Mouse (Mus musculus) neural tube, embryonic 12.5 days (tissue): ENCODE measurements at regions not wholly inside any gene's neighbourhood (a gene's known extent, or its start where the extent isn't known, plus 50 kb on each side); places are given as distances from the start of the nearest gene placed in this dataset.

Experiments
- ATAC-seq: fragments of 200-750 bp; cut with Nextera tagmentation; 2 replicates; pipeline ENCODE4 v1.8.0; 2017; ENCODE audit warnings: low read depth, mild to moderate bottlenecking, moderate TSS enrichment, moderate library complexity; ENCODE audit not compliant: low FRiP score
- H3K27ac ChIP-seq: fragments of 300-500 bp; sonication (generic); 2 replicates; pipeline ENCODE4 v1.5.1; 2016
- H3K27me3 ChIP-seq: fragments of 300-500 bp; sonication (generic); replicated peaks from 2 replicates; pipeline ENCODE4 v1.6.1; 2016; ENCODE audit warnings: mild to moderate bottlenecking
- H3K36me3 ChIP-seq: fragments of 300-500 bp; sonication (generic); 2 replicates; pipeline ENCODE4 v1.6.1; 2016; ENCODE audit warnings: mild to moderate bottlenecking
- H3K4me1 ChIP-seq: fragments of 300-500 bp; sonication (generic); 2 replicates; pipeline ENCODE4 v1.6.1; 2016
- H3K4me2 ChIP-seq: fragments of 300-500 bp; sonication (generic); replicated peaks from 2 replicates; pipeline ENCODE4 v1.6.1; 2016; ENCODE audit warnings: mild to moderate bottlenecking
- H3K4me3 ChIP-seq: fragments of 300-500 bp; sonication (generic); 2 replicates; pipeline ENCODE4 v1.5.1; 2016
- H3K9ac ChIP-seq: fragments of 300-500 bp; sonication (generic); 2 replicates; pipeline ENCODE4 v1.6.1; 2016; ENCODE audit warnings: mild to moderate bottlenecking
- H3K9me3 ChIP-seq: fragments of 300-500 bp; sonication (generic); 2 replicates; pipeline ENCODE4 v1.6.1; 2016; ENCODE audit warnings: mild to moderate bottlenecking
- WGBS: fragments of 180-500 bp; shearing (Covaris S2); methylation state at CpG from one replicate; pipeline ENCODE4 v1.1.7; 2016; 5-methylcytosine and 5-hydroxymethylcytosine counted together

- no peak overlapping the region for H3K9ac ChIP-seq
- ATAC-seq: no peak
- no peak overlapping the region for H3K4me2 ChIP-seq
- no peak overlapping the region for H3K27ac ChIP-seq
- no peaks in the 10 kb centered on the region for H3K9me3 ChIP-seq
- peaks cover 12% of the 10 kb centered on the region; the same call in 1 of the 2 replicates for H3K4me1 ChIP-seq
- H3K36me3 ChIP-seq: no peaks in the 10 kb centered on the region
- H3K4me3 ChIP-seq: no peak overlapping the region
- H3K27me3 ChIP-seq: no peaks in the 10 kb centered on the region
Observed at GRCm38 (mm10) chr2:137231161-137231560, 114.7 kb upstream of the Jag1 start.

- H3K27me3 ChIP-seq: no peaks in the 10 kb centered on the region
- no peak overlapping the region for H3K4me3 ChIP-seq
- no peaks in the 10 kb centered on the region for H3K9me3 ChIP-seq
- 8% methylated on average over 1 of the region's 1 CpGs for WGBS
- no peak overlapping the region for H3K9ac ChIP-seq
- H3K4me2 ChIP-seq: no peak overlapping the region
- no peaks in the 10 kb centered on the region for H3K36me3 ChIP-seq
- ATAC-seq: peak; percentile 94
- H3K4me1 ChIP-seq: peaks cover 12% of the 10 kb centered on the region; the same call in 1 of the 2 replicates
- no peak overlapping the region for H3K27ac ChIP-seq
Observed at GRCm38 (mm10) chr2:137229422-137230069, 113.1 kb upstream of the Jag1 start.

- no peaks in the 10 kb centered on the region for H3K9me3 ChIP-seq
- no peak for ATAC-seq
- H3K27ac ChIP-seq: no peak overlapping the region
- no peaks in the 10 kb centered on the region for H3K36me3 ChIP-seq
- no peak overlapping the region for H3K4me3 ChIP-seq
- no peaks in the 10 kb centered on the region for H3K27me3 ChIP-seq
- no peak overlapping the region for H3K4me2 ChIP-seq
- H3K4me1 ChIP-seq: peaks cover 12% of the 10 kb centered on the region; the same call in 1 of the 2 replicates
- 87% methylated on average over 4 of the region's 4 CpGs for WGBS
- H3K9ac ChIP-seq: no peak overlapping the region
Observed at GRCm38 (mm10) chr2:137227495-137227894, 111.1 kb upstream of the Jag1 start.

GRCm38 (mm10) chr2:137224702-137225552 is 108.5 kb upstream of the Jag1 start:
- no peak for ATAC-seq
- no peak overlapping the region for H3K4me3 ChIP-seq
- no peak overlapping the region for H3K27ac ChIP-seq
- no peaks in the 10 kb centered on the region for H3K9me3 ChIP-seq
- 82% methylated on average over 10 of the region's 10 CpGs for WGBS
- H3K4me2 ChIP-seq: no peak overlapping the region
- no peaks in the 10 kb centered on the region for H3K27me3 ChIP-seq
- H3K4me1 ChIP-seq: peaks cover 7% of the 10 kb centered on the region; the same call in 1 of the 2 replicates
- H3K36me3 ChIP-seq: no peaks in the 10 kb centered on the region
- H3K9ac ChIP-seq: no peak overlapping the region

GRCm38 (mm10) chr2:137215697-137216096 is 99.3 kb upstream of the Jag1 start:
- no peaks in the 10 kb centered on the region for H3K4me1 ChIP-seq
- 76% methylated on average over 7 of the region's 7 CpGs for whole genome bisulfite sequencing
- H3K36me3 ChIP-seq: no peaks in the 10 kb centered on the region
- no peak for ATAC-seq
- H3K4me2 ChIP-seq: no peak overlapping the region
- no peaks in the 10 kb centered on the region for H3K27me3 ChIP-seq
- no peak overlapping the region for H3K9ac ChIP-seq
- H3K27ac ChIP-seq: no peak overlapping the region
- H3K4me3 ChIP-seq: no peak overlapping the region
- H3K9me3 ChIP-seq: no peaks in the 10 kb centered on the region

- no peaks in the 10 kb centered on the region for H3K4me1 ChIP-seq
- no peak for ATAC-seq
- no peaks in the 10 kb centered on the region for H3K27me3 ChIP-seq
- H3K27ac ChIP-seq: no peak overlapping the region
- no peaks in the 10 kb centered on the region for H3K36me3 ChIP-seq
- H3K9me3 ChIP-seq: no peaks in the 10 kb centered on the region
- no peak overlapping the region for H3K9ac ChIP-seq
- 93% methylated on average over 2 of the region's 2 CpGs for WGBS
- no peak overlapping the region for H3K4me3 ChIP-seq
- no peak overlapping the region for H3K4me2 ChIP-seq
Observed at GRCm38 (mm10) chr2:137207846-137208245, 91.4 kb upstream of the Jag1 start.

GRCm38 (mm10) chr2:137204274-137204850 is 87.9 kb upstream of the Jag1 start:
- no peaks in the 10 kb centered on the region for H3K4me1 ChIP-seq
- no peak overlapping the region for H3K9ac ChIP-seq
- H3K27ac ChIP-seq: no peak overlapping the region
- no peak overlapping the region for H3K4me2 ChIP-seq
- H3K9me3 ChIP-seq: no peaks in the 10 kb centered on the region
- no peaks in the 10 kb centered on the region for H3K36me3 ChIP-seq
- H3K4me3 ChIP-seq: no peak overlapping the region
- H3K27me3 ChIP-seq: no peaks in the 10 kb centered on the region
- ATAC-seq: no peak
- WGBS: 84% methylated on average over 6 of the region's 6 CpGs

DNA sequence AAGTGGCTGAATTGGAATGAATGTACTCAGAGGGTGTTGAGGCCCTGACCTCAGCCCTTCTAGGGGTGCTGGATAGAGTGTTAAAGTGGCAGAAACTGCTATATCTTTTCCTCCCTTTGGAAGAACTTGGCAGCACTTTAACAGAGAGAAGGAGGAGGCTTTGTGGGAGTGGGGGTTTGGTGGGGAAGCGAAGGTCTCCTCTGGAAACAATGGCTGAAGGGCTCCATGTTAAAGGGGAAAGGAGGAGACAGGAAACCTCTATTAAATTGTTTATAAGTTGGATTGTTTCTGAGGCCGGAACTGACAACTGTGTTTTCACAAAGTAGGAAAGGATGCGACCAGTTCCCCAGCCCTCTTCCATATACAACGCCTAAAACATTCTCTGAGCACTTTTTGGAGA is 83.7 kb upstream of the Jag1 start:
- no peak for ATAC-seq
- WGBS: 88% methylated on average over 4 of the region's 4 CpGs
- H3K36me3 ChIP-seq: no peaks in the 10 kb centered on the region

DNA sequence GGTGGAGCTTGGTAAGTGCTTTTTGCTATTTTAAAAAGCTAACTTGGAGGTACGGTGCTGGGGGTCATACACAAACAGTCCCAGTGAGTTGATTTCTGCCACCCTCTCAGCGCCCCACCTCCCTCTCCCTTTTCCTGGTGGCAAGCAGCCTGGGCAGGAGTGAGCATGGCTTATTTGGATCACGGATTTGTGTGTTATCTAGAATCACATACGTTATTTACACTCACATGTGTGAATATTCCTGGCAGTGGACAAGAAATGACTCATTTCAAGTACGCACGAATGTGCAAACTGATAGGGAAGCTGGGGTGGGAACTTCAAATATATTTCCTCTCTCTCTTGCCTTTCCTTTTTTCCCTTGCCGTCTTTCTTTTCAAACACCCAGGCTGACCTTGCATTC is 75.7 kb upstream of the Jag1 start:
- H3K36me3 ChIP-seq: no peaks in the 10 kb centered on the region
- H3K9me3 ChIP-seq: no peaks in the 10 kb centered on the region
- H3K27me3 ChIP-seq: no peaks in the 10 kb centered on the region
- no peak overlapping the region for H3K27ac ChIP-seq
- no peaks in the 10 kb centered on the region for H3K4me1 ChIP-seq
- ATAC-seq: no peak
- no peak overlapping the region for H3K9ac ChIP-seq
- H3K4me2 ChIP-seq: no peak overlapping the region
- WGBS: 83% methylated on average over 7 of the region's 7 CpGs
- H3K4me3 ChIP-seq: no peak overlapping the region

More for the DNA sequence above, 83.7 kb upstream of the Jag1 start:
- Histone ChIP-seq H3K27ac (no peak overlapping the region), H3K27me3 (no peaks in the 10 kb centered on the region), H3K9ac (no peak overlapping the region), H3K4me1 (no peaks in the 10 kb centered on the region), H3K9me3 (no peaks in the 10 kb centered on the region), H3K4me2 (no peak overlapping the region), H3K4me3 (no peak overlapping the region)

- Histone ChIP-seq H3K9ac (no peak overlapping the region), H3K4me3 (no peak overlapping the region), H3K9me3 (no peaks in the 10 kb centered on the region), H3K4me1 (0 out of 2 replicates have a peak, but pooled peaks cover 3% of the 10 kb centered on the region), H3K27me3 (no peaks in the 10 kb centered on the region), H3K27ac (no peak overlapping the region), H3K36me3 (no peaks in the 10 kb centered on the region), H3K4me2 (no peak overlapping the region)
- 91% methylated on average over 1 of the region's 1 CpGs for WGBS
- ATAC-seq: no peak
Observed at GRCm38 (mm10) chr2:137169176-137169575, 52.7 kb upstream of the Jag1 start.

GRCm38 (mm10) chr2:137168626-137169025 is 52.2 kb upstream of the Jag1 start:
- Histone ChIP-seq H3K9me3 (no peaks in the 10 kb centered on the region), H3K4me3 (no peak overlapping the region), H3K27me3 (no peaks in the 10 kb centered on the region), H3K27ac (no peak overlapping the region), H3K4me2 (no peak overlapping the region), H3K9ac (no peak overlapping the region), H3K36me3 (no peaks in the 10 kb centered on the region), H3K4me1 (0 out of 2 replicates have a peak, but pooled peaks cover 3% of the 10 kb centered on the region)
- WGBS: 87% methylated on average over 3 of the region's 3 CpGs
- no peak for ATAC-seq
